Mouse (Mus musculus): ENCODE results near the gene Paqr6. TPM values are rescaled to one million over a fixed set of nuclear protein-coding genes. Genes with fewer than 3 reads are reported as not detected.

The Paqr6 gene
- polyA plus RNA-seq, 1 experiment from 2014 or later, result 16.6 TPM

GRCm38 (mm10) chr3:88335436-88336053 is 28.8 kb upstream of the Paqr6 start:
- no peaks in the 10 kb centered on the region for H3K9me3 ChIP-seq (replicated peaks; ENCODE audit: low read length)
- no peaks in the 10 kb centered on the region for H3K36me3 ChIP-seq (ENCODE audit: insufficient read depth, low read length)
- no peak for TF ChIP-seq CTCF (IDR thresholded peaks at IDR 0.05; ENCODE audit: low read depth)
- DNase-seq (ENCODE audit: low spot score) (peak; percentile 25), ATAC-seq (replicated peaks; ENCODE audit: low FRiP score, low read depth) (peak; percentile 37; the same call in 1 of the 2 replicates)
- WGBS, result under 1% methylated on average over 27 of the region's 27 CpGs
- peak overlapping the region; percentile 62 for H3K4me3 ChIP-seq (replicated peaks; ENCODE audit: low read depth, low read length)
- H3K27me3 ChIP-seq (ENCODE audit: insufficient read depth, low read length), result no peaks in the 10 kb centered on the region
- peak overlapping the region; percentile 80 for H3K4me2 ChIP-seq (ENCODE audit: low read length)
- H3K27ac ChIP-seq, result peak overlapping the region; percentile 88
- peaks cover 17% of the 10 kb centered on the region for H3K4me1 ChIP-seq (replicated peaks; ENCODE audit: insufficient read depth, low read length)
- peak overlapping the region; percentile 84 for H3K9ac ChIP-seq (ENCODE audit: low read depth, low read length)

- Histone ChIP-seq H3K4me3 (replicated peaks; ENCODE audit: low read depth, low read length) (peak within 1 kb of the TSS; percentile 62), H3K4me2 (ENCODE audit: low read length) (peak within 1 kb of the TSS; percentile 80), H3K36me3 (ENCODE audit: insufficient read depth, low read length) (no peaks in the 10 kb centered on the region), H3K4me1 (replicated peaks; ENCODE audit: insufficient read depth, low read length) (peaks cover 17% of the 10 kb centered on the region), H3K9ac (ENCODE audit: low read depth, low read length) (peak within 1 kb of the TSS; percentile 84), H3K9me3 (replicated peaks; ENCODE audit: low read length) (no peaks in the 10 kb centered on the region), H3K27me3 (ENCODE audit: insufficient read depth, low read length) (no peaks in the 10 kb centered on the region), H3K27ac (peak within 1 kb of the TSS; percentile 88)
- ATAC-seq (replicated peaks; ENCODE audit: low FRiP score, low read depth) (peak; percentile 92), DNase-seq (ENCODE audit: low spot score) (peak; percentile 97)
- no peak for TF ChIP-seq CTCF (IDR thresholded peaks at IDR 0.05; ENCODE audit: low read depth)
- WGBS, result 2% methylated on average over 58 of the region's 66 CpGs
These were observed 28.0 kb upstream of the Paqr6 start, which contains the start of the genes Tmem79 and Smg5 for GRCm38 (mm10) chr3:88336058-88337013. Gene Tmem79, minus strand, starts transcription at chr3:88336148. Gene Smg5, plus strand, starts transcription at chr3:88336260.

GRCm38 (mm10) chr3:88337367-88338020 is 26.9 kb upstream of the Paqr6 start:
- Histone ChIP-seq H3K9ac (ENCODE audit: low read depth, low read length) (0 out of 2 replicates have a peak overlapping the region, but pooled peaks have one; percentile 20), H3K9me3 (replicated peaks; ENCODE audit: low read length) (no peaks in the 10 kb centered on the region), H3K4me1 (replicated peaks; ENCODE audit: insufficient read depth, low read length) (peaks cover 17% of the 10 kb centered on the region), H3K36me3 (ENCODE audit: insufficient read depth, low read length) (peaks cover 9% of the 10 kb centered on the region; the same call in 1 of the 2 replicates), H3K4me2 (ENCODE audit: low read length) (peak overlapping the region; percentile 59), H3K27me3 (ENCODE audit: insufficient read depth, low read length) (no peaks in the 10 kb centered on the region), H3K4me3 (replicated peaks; ENCODE audit: low read depth, low read length) (no peak overlapping the region), H3K27ac (peak overlapping the region; percentile 37; the same call in 1 of the 2 replicates)
- no peak for TF ChIP-seq CTCF (IDR thresholded peaks at IDR 0.05; ENCODE audit: low read depth)
- WGBS, result 63% methylated on average over 11 of the region's 11 CpGs
- no peak for DNase-seq (ENCODE audit: low spot score)
- ATAC-seq (replicated peaks; ENCODE audit: low FRiP score, low read depth), result no peak

GRCm38 (mm10) chr3:88338316-88338715 is 26.1 kb upstream of the Paqr6 start:
- Histone ChIP-seq H3K4me2 (ENCODE audit: low read length) (no peak overlapping the region), H3K9ac (ENCODE audit: low read depth, low read length) (no peak overlapping the region), H3K9me3 (replicated peaks; ENCODE audit: low read length) (no peaks in the 10 kb centered on the region), H3K27ac (no peak overlapping the region), H3K4me3 (replicated peaks; ENCODE audit: low read depth, low read length) (no peak overlapping the region), H3K4me1 (replicated peaks; ENCODE audit: insufficient read depth, low read length) (peaks cover 17% of the 10 kb centered on the region), H3K27me3 (ENCODE audit: insufficient read depth, low read length) (no peaks in the 10 kb centered on the region), H3K36me3 (ENCODE audit: insufficient read depth, low read length) (peaks cover 17% of the 10 kb centered on the region)
- ATAC-seq (replicated peaks; ENCODE audit: low FRiP score, low read depth) (no peak), DNase-seq (ENCODE audit: low spot score) (no peak)
- 91% methylated on average over 7 of the region's 7 CpGs for WGBS
- no peak for TF ChIP-seq CTCF (IDR thresholded peaks at IDR 0.05; ENCODE audit: low read depth)

GRCm38 (mm10) chr3:88339006-88339405 is 25.4 kb upstream of the Paqr6 start:
- Histone ChIP-seq H3K4me2 (ENCODE audit: low read length) (no peak overlapping the region), H3K27ac (no peak overlapping the region), H3K4me1 (replicated peaks; ENCODE audit: insufficient read depth, low read length) (peaks cover 15% of the 10 kb centered on the region), H3K9me3 (replicated peaks; ENCODE audit: low read length) (no peaks in the 10 kb centered on the region), H3K9ac (ENCODE audit: low read depth, low read length) (no peak overlapping the region), H3K4me3 (replicated peaks; ENCODE audit: low read depth, low read length) (no peak overlapping the region), H3K36me3 (ENCODE audit: insufficient read depth, low read length) (peaks cover 24% of the 10 kb centered on the region), H3K27me3 (ENCODE audit: insufficient read depth, low read length) (no peaks in the 10 kb centered on the region)
- WGBS, result 68% methylated on average over 3 of the region's 3 CpGs
- DNase-seq (ENCODE audit: low spot score) (no peak), ATAC-seq (replicated peaks; ENCODE audit: low FRiP score, low read depth) (no peak)
- no peak for TF ChIP-seq CTCF (IDR thresholded peaks at IDR 0.05; ENCODE audit: low read depth)

GRCm38 (mm10) chr3:88350732-88351131 is 13.7 kb upstream of the Paqr6 start:
- H3K4me3 ChIP-seq (replicated peaks; ENCODE audit: low read depth, low read length), result no peak overlapping the region
- peaks cover 91% of the 10 kb centered on the region for H3K36me3 ChIP-seq (ENCODE audit: insufficient read depth, low read length)
- no peaks in the 10 kb centered on the region for H3K9me3 ChIP-seq (replicated peaks; ENCODE audit: low read length)
- DNase-seq (ENCODE audit: low spot score) (no peak), ATAC-seq (replicated peaks; ENCODE audit: low FRiP score, low read depth) (no peak)
- 86% methylated on average over 13 of the region's 13 CpGs for WGBS
- no peaks in the 10 kb centered on the region for H3K4me1 ChIP-seq (replicated peaks; ENCODE audit: insufficient read depth, low read length)
- TF ChIP-seq CTCF (IDR thresholded peaks at IDR 0.05; ENCODE audit: low read depth), result no peak
- H3K27me3 ChIP-seq (ENCODE audit: insufficient read depth, low read length), result no peaks in the 10 kb centered on the region
- no peak overlapping the region for H3K4me2 ChIP-seq (ENCODE audit: low read length)
- H3K9ac ChIP-seq (ENCODE audit: low read depth, low read length), result no peak overlapping the region
- H3K27ac ChIP-seq, result no peak overlapping the region
